Mouse (Mus musculus): ENCODE measurements at regions not wholly inside any gene's neighbourhood (a gene's known extent, or its start where the extent isn't known, plus 50 kb on each side); places are given as distances from the start of the nearest gene placed in this dataset.

- ATAC-seq (replicated peaks; ENCODE audit: insufficient number of reproducible peaks, low FRiP score, low TSS enrichment, poor library complexity, severe bottlenecking): no peak
These were observed 346.7 kb upstream of the Paip1 start for GRCm38 (mm10) chr13:119081691-119082090.

GRCm38 (mm10) chr13:119117906-119118305 is 310.5 kb upstream of the Paip1 start:
- ATAC-seq (replicated peaks; ENCODE audit: insufficient number of reproducible peaks, low FRiP score, low TSS enrichment, poor library complexity, severe bottlenecking): no peak

DNA sequence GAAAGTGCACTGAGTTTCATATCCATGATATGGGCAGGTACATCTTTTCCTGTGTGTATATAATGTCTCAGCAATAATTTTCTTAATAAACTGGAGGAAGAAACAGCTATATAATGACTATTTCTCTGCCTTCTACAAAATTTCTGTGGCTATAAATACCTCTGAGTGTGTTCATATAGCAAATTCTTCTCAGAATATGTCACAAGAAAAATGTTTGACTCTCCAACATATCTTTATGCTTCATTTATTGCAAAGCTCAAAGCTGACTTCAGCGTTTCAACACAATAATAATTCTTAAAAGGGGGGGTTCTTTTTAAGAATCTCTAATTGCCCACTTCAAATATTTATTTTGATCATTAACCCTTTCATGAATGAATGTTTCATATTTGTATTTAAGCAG is 310.0 kb upstream of the Paip1 start:
- ATAC-seq (replicated peaks; ENCODE audit: insufficient number of reproducible peaks, low FRiP score, low TSS enrichment, poor library complexity, severe bottlenecking): no peak

GRCm38 (mm10) chr13:119140436-119140835 is 288.0 kb upstream of the Paip1 start:
- no peak for ATAC-seq (replicated peaks; ENCODE audit: insufficient number of reproducible peaks, low FRiP score, low TSS enrichment, poor library complexity, severe bottlenecking)

GRCm38 (mm10) chr13:119143351-119143750 is 285.1 kb upstream of the Paip1 start:
- ATAC-seq (replicated peaks; ENCODE audit: insufficient number of reproducible peaks, low FRiP score, low TSS enrichment, poor library complexity, severe bottlenecking): no peak

DNA sequence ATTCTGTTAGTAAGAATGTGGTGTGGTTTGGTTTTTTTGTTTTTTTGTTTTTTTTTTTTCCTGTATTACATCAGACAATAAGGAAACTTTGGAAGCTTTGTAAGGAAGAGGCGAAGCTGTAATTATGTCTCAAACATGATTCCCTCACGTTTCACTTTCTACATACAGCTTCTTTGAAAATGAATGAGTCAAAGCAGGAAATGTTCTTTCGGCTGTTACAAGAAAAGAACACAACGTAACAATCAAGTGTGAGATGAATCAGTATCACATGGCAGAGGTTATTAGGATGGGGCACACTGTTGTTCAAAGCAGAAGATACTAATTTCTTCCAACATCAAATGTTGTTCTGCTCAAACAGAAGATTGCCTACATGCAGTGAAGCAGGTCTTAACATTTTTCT is 282.7 kb upstream of the Paip1 start:
- ATAC-seq (replicated peaks; ENCODE audit: insufficient number of reproducible peaks, low FRiP score, low TSS enrichment, poor library complexity, severe bottlenecking): no peak

DNA sequence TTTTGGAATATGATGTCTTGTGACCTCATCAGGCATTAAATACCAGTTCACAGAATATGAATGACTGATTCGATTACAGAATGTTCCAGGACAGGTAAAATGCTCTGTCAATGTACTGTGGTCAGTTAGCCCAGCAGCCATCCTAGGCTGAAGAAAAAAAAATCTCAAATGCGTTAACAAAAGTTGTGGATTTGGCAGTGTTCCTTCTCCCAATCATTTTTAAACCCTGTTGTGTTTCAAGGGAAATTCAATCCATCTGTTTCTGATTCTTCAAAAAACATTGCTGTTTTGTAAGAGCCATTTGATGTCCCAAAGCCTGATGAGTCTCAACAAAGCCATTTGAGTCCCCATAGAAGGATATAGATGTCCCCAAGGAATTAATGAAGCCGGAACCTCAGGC is 280.7 kb upstream of the Paip1 start:
- ATAC-seq (replicated peaks; ENCODE audit: insufficient number of reproducible peaks, low FRiP score, low TSS enrichment, poor library complexity, severe bottlenecking): no peak

DNA sequence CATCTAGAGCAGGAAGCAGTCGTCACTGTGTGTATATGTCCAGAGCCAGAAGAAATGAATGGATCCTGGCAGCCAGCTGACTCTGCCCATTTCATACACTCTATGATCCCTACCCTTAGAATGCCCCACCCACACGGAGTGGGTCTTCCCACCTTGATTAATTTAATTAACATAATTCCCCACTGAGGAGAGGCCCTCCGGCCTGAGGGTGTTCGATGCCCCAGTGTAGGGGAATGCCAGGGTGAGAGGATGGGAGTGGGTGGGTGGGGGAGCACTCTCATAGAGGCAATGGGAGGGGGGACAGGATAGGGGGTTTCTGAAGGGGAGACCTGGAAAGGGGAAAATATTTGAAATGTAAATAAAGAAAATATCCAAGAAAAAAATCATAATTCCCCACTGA is 279.3 kb upstream of the Paip1 start:
- no peak for ATAC-seq (replicated peaks; ENCODE audit: insufficient number of reproducible peaks, low FRiP score, low TSS enrichment, poor library complexity, severe bottlenecking)

DNA sequence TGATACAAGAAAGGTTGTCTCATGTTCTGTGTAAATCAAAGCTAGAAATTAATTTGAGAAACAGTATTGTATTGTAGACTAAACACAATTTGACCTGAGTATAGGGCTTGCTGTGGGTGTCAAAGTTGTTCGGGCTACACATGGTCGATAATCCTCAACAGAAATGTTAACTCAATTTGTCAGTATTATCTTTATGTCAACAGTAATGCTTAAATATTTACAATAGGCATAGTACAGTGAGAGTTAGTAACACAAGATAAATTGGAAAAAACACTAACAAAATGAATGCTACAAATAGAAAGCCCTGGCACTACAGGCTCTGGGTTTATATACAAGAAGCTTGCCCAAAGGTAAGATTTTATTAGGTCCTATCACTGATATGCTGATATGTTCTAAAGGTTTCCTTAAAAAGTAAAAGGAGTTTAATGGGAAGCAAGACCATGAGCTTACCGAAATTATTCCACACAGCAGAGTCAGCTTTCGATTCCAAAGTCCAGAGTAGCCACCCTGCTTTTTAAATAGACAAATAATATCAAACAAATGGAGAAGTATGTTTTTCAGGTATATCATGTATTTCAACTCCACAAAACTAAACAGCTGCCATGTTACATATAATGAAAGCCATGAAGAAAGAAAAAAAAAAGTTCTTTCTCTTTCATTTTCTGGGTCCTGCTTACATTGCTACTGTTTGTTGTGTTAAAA is 277.4 kb upstream of the Paip1 start:
- no peak for ATAC-seq (replicated peaks; ENCODE audit: insufficient number of reproducible peaks, low FRiP score, low TSS enrichment, poor library complexity, severe bottlenecking)

- ATAC-seq (replicated peaks; ENCODE audit: insufficient number of reproducible peaks, low FRiP score, low TSS enrichment, poor library complexity, severe bottlenecking): no peak
These were observed 250.6 kb upstream of the Paip1 start for GRCm38 (mm10) chr13:119177753-119178152.

GRCm38 (mm10) chr13:119178212-119178611 is 250.2 kb upstream of the Paip1 start:
- no peak for ATAC-seq (replicated peaks; ENCODE audit: insufficient number of reproducible peaks, low FRiP score, low TSS enrichment, poor library complexity, severe bottlenecking)

DNA sequence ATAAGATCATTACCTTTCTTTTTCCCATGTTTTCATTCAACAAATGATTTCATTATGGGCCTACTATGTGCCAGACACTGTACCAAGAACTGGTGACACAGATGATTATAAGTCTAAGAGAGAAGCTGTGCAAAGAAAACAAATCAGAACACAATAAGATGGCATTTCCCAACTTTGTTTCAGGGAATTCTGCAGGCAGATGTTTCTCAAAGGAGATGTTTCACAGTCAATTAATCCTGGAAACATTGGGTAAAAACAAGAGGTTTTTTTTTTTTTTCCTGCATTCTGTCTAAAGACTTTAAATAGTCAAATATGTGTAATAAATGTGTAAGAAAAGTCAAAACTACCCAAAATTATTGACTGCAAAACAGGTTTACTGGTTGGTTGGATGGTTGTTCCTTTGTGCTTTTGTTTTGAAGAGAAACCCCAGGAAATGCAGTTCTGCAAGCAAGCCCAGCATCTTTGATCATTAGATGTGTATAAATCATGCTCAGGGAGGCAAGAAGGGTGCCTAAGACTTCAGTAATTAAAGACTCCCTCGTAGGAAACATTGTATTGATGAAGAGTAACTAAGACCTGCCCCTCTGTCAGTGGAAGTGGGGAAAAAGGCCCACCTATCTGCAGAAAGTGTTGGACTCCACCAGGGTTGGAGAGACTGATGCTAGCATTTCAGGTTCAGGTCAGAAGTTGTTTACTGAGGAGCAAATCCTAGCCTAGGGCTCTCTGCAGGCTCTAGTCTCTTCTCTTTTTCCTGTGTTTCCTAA is 249.1 kb upstream of the Paip1 start:
- ATAC-seq (replicated peaks; ENCODE audit: insufficient number of reproducible peaks, low FRiP score, low TSS enrichment, poor library complexity, severe bottlenecking): no peak

DNA sequence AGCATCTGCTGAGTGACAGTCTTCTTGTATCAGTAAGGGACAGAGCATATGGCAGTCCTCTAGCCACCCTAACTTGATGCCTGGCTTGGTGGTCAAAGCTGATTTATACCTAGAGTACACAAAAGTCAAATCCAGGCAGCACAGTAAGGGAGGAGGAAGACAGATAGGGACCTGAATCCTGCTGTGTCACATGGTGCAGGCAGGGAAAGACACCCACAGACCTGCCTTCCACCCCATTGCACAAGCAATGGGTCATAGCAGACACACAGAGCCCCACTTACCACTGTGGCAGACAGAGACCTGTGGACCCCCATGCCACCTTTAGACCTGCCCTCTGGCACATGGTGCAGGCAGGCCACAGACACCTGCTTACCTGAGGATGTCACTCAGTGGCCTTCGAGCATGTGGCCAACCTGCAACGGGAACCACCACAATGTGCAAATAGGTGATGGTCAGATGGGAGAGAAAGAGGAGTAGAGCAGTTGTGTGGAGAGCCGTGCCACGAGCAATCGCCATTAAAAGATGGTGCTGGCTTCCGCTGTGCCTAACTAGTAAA is 244.0 kb upstream of the Paip1 start:
- peak; percentile 63 for ATAC-seq (replicated peaks; ENCODE audit: insufficient number of reproducible peaks, low FRiP score, low TSS enrichment, poor library complexity, severe bottlenecking)

GRCm38 (mm10) chr13:119185567-119186143 is 242.7 kb upstream of the Paip1 start:
- ATAC-seq (replicated peaks; ENCODE audit: insufficient number of reproducible peaks, low FRiP score, low TSS enrichment, poor library complexity, severe bottlenecking): no peak

GRCm38 (mm10) chr13:119231556-119231955 is 196.8 kb upstream of the Paip1 start:
- no peak for ATAC-seq (replicated peaks; ENCODE audit: insufficient number of reproducible peaks, low FRiP score, low TSS enrichment, poor library complexity, severe bottlenecking)

DNA sequence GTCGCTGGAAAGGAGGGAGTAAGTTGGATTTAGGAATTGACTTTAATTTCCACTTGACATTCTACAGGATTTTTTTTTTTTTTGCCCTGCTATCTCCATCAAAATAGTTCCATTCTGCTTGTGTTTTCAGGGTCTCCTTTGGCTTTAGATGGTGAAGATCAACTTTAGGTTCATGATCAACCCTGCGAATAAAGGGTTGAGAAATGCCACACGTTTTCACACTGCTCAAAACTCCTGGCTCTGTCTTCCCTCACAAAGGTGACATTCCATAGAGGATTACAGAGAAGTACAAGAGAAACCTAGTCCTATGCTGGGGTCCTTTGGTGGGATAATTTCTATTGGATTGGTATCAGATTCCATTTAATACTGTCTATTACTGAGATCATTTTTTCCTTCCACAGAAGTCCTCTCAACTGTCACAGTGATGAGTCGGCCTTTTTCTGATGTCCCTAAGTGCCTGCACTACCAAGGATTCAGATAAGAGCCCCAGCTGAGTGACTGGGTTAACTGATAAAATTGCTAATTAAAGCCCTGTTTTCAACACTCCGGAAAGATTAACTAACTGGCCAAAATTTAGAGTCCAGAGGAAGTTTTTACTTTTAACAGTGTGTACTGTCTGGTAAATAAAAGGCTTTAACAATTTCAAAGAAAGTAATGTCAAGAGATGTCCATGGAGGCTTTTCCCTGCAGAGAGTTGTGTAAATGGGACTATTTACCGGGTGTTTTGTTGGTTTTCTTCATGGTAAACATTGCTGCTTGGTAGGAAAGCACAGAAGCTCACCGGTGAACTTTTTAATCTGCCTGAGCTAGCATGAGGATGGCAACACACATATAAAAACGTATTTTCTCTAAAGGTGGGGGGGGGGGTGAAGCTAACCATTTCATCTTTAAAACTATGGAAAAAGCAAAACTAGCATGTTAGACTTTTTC is 196.0 kb upstream of the Paip1 start:
- no peak for ATAC-seq (replicated peaks; ENCODE audit: insufficient number of reproducible peaks, low FRiP score, low TSS enrichment, poor library complexity, severe bottlenecking)

DNA sequence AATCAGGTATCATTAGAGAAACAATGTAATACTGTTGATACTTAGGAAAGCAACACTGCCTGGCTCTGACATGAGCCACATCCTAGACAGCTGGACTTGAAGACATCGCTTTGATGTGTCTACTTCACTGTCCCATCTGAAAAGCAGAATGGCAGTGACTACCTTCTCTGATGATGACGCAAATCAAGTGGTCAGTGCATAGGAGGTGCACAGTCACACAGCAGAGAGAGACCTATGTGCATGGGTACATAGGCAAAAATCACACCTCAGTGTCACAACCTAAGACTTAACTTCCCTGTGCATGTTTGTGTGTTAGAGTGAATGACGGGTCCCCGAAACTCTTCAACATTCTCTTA is 195.4 kb upstream of the Paip1 start:
- ATAC-seq (replicated peaks; ENCODE audit: insufficient number of reproducible peaks, low FRiP score, low TSS enrichment, poor library complexity, severe bottlenecking): no peak

DNA sequence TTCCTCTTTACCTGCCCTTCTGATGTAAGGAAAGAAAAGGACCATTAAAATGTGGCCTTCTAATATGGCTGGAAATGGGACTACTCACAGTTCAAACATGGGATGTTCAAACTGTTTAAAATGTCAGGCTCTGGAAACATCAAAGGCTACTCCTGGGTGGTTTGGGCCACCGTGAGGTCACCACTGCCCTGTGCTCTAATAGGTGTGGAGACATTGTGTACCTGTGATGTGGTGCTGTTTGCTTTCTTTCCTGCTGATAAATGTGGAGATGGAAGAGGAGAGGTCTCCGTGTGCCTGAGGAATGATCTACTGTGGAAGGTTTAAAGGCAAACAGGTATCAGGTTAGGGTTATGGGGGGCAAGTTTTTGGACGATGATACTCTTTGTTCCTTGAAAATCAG is 194.5 kb upstream of the Paip1 start:
- no peak for ATAC-seq (replicated peaks; ENCODE audit: insufficient number of reproducible peaks, low FRiP score, low TSS enrichment, poor library complexity, severe bottlenecking)

DNA sequence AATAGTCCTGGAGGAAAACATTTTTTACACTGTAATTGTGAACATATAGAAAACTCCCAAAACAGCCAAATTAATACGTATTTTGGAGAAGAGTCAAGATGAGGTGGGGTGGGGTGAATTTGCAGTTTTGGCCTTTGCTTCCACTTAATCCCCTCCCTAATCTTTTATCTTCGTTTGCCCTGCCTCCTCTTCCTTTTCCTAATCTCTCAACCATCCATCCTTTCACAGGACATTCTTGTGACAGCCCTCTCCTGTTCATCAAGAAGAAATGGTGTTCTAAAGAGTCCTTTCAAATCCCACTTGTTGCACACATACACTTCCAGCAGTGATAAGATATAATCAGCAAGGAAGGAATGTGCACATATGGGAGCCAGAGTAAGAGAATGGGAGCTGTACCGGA is 186.0 kb upstream of the Paip1 start:
- ATAC-seq (replicated peaks; ENCODE audit: insufficient number of reproducible peaks, low FRiP score, low TSS enrichment, poor library complexity, severe bottlenecking): no peak
